Mouse (Mus musculus) forebrain, embryonic 15.5 days (tissue): Measurements from ENCODE around the gene Cdsn. TPM values are rescaled to one million over a fixed set of nuclear protein-coding genes. Genes with fewer than 3 reads are reported as not detected.

Experiments
- ATAC-seq: fragments of 200-750 bp; cut with Nextera tagmentation; replicated peaks from 2 replicates; pipeline ENCODE4 v1.8.0; 2017; ENCODE audit warnings: mild to moderate bottlenecking, moderate TSS enrichment, moderate library complexity
- H3K27ac ChIP-seq: fragments of 300-500 bp; sonication (generic); replicated peaks from 2 replicates; pipeline ENCODE4 v1.5.1; 2015; ENCODE audit warnings: mild to moderate bottlenecking, inconsistent platforms
- H3K27me3 ChIP-seq: fragments of 300-500 bp; sonication (generic); 2 replicates; pipeline ENCODE4 v1.6.1; 2015; ENCODE audit warnings: inconsistent platforms
- H3K36me3 ChIP-seq: fragments of 300-500 bp; sonication (generic); 2 replicates; pipeline ENCODE4 v1.6.1; 2015; ENCODE audit warnings: mild to moderate bottlenecking, inconsistent platforms
- H3K4me1 ChIP-seq: fragments of 300-500 bp; sonication (generic); 2 replicates; pipeline ENCODE4 v1.6.1; 2015; ENCODE audit warnings: inconsistent platforms
- H3K4me2 ChIP-seq: fragments of 300-500 bp; sonication (generic); replicated peaks from 2 replicates; pipeline ENCODE4 v1.6.1; 2015; ENCODE audit warnings: mild to moderate bottlenecking, inconsistent platforms
- H3K4me3 ChIP-seq: fragments of 300-500 bp; sonication (generic); 2 replicates; pipeline ENCODE4 v1.5.1; 2015; ENCODE audit warnings: mild to moderate bottlenecking, inconsistent platforms
- H3K9ac ChIP-seq: fragments of 300-500 bp; sonication (generic); replicated peaks from 2 replicates; pipeline ENCODE4 v1.6.1; 2015; ENCODE audit warnings: mild to moderate bottlenecking, inconsistent platforms
- H3K9me3 ChIP-seq: fragments of 300-500 bp; sonication (generic); 2 replicates; pipeline ENCODE4 v1.6.1; 2016; ENCODE audit warnings: inconsistent platforms
- WGBS: fragments of 180-500 bp; shearing (Covaris S2); methylation state at CpG from one replicate; pipeline ENCODE4 v1.1.7; 2015; ENCODE audit warnings: mixed read lengths; 5-methylcytosine and 5-hydroxymethylcytosine counted together
- polyA plus RNA-seq: library from polyadenylated mRNA; unstranded; fragments of >200 nt; fragmentation: Nextera tagmentation; extraction: Ambion mirVana; gene quantifications from 2 replicates; pipeline ENCODE4 v1.2.1, GENCODE M21; 2015

Cdsn gene
- polyA plus RNA-seq, 1 experiment from 2014 or later, result 0.11 TPM

DNA sequence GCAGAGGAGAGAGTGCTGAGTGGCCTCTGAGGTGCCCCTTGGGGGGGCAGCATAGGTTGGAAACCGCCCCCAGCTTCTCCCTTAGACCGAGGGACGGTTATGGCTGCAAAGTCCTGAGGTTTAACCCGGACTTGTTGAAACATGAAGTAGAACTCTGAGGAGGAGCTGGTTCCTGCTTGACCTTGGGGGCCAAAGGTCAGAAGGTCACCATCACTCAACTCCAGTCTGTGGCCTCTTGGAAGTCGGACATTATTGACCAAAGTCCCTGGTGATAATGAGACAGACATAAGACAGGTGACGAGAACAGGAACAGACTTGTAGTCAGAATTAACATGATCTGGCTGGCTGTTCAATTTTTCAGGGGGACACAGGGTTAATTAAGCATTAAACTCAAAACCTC, 37.2 kb upstream of the Cdsn start:
- Histone ChIP-seq H3K27me3 (no peaks in the 10 kb centered on the region), H3K4me2 (peak overlapping the region; percentile 72), H3K4me1 (peaks cover 30% of the 10 kb centered on the region), H3K9me3 (no peaks in the 10 kb centered on the region), H3K4me3 (peak overlapping the region; percentile 59; the same call in 1 of the 2 replicates), H3K27ac (no peak overlapping the region), H3K9ac (no peak overlapping the region), H3K36me3 (no peaks in the 10 kb centered on the region)
- no peak for ATAC-seq
- 70% methylated on average over 6 of the region's 6 CpGs for WGBS

- H3K9ac ChIP-seq, result peak overlapping the region; percentile 54
- H3K4me3 ChIP-seq, result peak overlapping the region; percentile 59
- no peaks in the 10 kb centered on the region for H3K9me3 ChIP-seq
- no peak overlapping the region for H3K27ac ChIP-seq
- peak; percentile 42 for ATAC-seq
- peaks cover 30% of the 10 kb centered on the region for H3K4me1 ChIP-seq
- H3K27me3 ChIP-seq, result no peaks in the 10 kb centered on the region
- WGBS, result 5% methylated on average over 25 of the region's 25 CpGs
- H3K4me2 ChIP-seq, result peak overlapping the region; percentile 72
- H3K36me3 ChIP-seq, result no peaks in the 10 kb centered on the region
Observed at GRCm38 (mm10) chr17:35515911-35516640, 35.9 kb upstream of the Cdsn start.

DNA sequence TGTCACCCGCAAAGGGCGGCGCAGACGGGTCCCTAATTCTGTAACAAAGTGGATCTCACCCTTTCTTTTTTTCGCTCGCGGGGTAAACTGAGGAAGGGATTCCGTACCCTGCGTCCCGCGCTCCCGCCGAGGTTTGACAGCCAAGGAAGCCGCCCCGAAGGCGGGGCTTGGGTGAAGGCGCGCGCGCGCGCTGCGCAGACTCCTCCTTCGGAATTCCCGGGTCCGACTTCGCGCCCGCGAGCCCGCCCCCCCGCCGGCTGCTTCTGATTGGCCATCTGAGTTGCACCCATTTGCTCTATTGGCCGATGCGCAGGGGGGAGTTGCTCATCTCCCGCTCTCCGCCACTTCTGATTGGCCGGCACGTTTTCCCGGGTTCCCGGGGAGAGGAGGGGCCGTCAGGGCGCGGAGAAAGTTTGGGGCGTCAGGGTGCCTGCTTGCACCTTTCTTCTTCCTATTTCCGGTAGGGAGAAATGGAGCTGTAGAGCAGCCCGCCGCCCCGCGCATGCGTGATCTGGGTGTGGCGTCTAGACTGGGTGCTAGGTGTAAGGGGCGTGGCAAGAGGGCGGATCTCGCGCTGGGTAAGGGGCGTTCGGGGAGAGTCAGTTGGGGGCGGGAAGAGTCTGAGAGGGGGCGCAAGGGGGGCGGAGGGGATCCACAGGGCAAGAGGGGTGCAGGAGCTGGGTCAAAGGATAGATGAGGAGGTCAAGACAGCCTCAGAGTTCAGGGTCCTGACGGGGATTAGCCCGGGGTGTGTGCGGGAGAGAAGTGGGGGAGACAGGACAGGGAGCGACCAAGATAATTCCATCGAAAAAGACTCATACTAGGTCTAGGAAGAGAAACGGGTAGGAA, 35.1 kb upstream of the Cdsn start, which contains the start of the genes Tcf19 and Cchcr1:
TSS of gene Tcf19 (minus strand) at position 173 of the 849 bp plus-strand sequence.
TSS of gene Cchcr1 (plus strand) at position 449 of the 849 bp plus-strand sequence.
- peaks cover 30% of the 10 kb centered on the region for H3K4me1 ChIP-seq
- no peaks in the 10 kb centered on the region for H3K9me3 ChIP-seq
- peak; percentile 95 for ATAC-seq
- peak within 1 kb of the TSS; percentile 35; the same call in 1 of the 2 replicates for H3K27ac ChIP-seq
- peak within 1 kb of the TSS; percentile 72 for H3K4me2 ChIP-seq
- H3K27me3 ChIP-seq, result no peaks in the 10 kb centered on the region
- H3K4me3 ChIP-seq, result peak within 1 kb of the TSS; percentile 59
- H3K9ac ChIP-seq, result peak within 1 kb of the TSS; percentile 54
- WGBS, result under 1% methylated on average over 67 of the region's 67 CpGs
- H3K36me3 ChIP-seq, result no peaks in the 10 kb centered on the region

GRCm38 (mm10) chr17:35517526-35517925, 34.4 kb upstream of the Cdsn start:
- H3K36me3 ChIP-seq, result no peaks in the 10 kb centered on the region
- H3K27ac ChIP-seq, result 0 out of 2 replicates have a peak overlapping the region, but pooled peaks have one; percentile 35
- peak overlapping the region; percentile 59 for H3K4me3 ChIP-seq
- H3K4me1 ChIP-seq, result peaks cover 30% of the 10 kb centered on the region
- no peaks in the 10 kb centered on the region for H3K27me3 ChIP-seq
- ATAC-seq, result no peak
- no peaks in the 10 kb centered on the region for H3K9me3 ChIP-seq
- H3K9ac ChIP-seq, result peak overlapping the region; percentile 49
- WGBS, result 9% methylated on average over 12 of the region's 12 CpGs
- peak overlapping the region; percentile 72 for H3K4me2 ChIP-seq

DNA sequence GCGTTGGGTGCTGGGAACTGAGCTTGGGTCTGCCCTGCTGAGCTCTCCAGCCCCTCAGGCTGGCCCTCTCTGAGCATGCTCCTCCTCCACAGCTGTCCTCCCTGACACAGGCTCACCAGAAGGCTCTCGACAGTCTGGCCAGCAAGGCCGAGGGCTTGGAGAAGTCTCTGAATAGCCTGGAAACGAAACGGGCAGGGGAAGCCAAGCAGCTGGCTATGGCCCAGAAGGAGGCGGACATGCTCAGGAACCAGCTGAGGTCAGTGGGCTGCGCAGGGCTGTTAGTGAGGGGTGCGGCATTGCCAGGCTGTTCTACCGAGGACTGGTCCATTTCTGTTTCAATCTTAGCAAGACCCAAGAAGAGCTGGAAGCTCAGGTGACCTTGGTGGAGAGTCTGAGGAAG, 27.6 kb upstream of the Cdsn start:
- H3K4me2 ChIP-seq, result no peak overlapping the region
- no peak overlapping the region for H3K27ac ChIP-seq
- H3K36me3 ChIP-seq, result no peaks in the 10 kb centered on the region
- no peak overlapping the region for H3K9ac ChIP-seq
- H3K9me3 ChIP-seq, result no peaks in the 10 kb centered on the region
- no peaks in the 10 kb centered on the region for H3K4me1 ChIP-seq
- no peak overlapping the region for H3K4me3 ChIP-seq
- WGBS, result 89% methylated on average over 9 of the region's 9 CpGs
- H3K27me3 ChIP-seq, result no peaks in the 10 kb centered on the region
- ATAC-seq, result no peak

DNA sequence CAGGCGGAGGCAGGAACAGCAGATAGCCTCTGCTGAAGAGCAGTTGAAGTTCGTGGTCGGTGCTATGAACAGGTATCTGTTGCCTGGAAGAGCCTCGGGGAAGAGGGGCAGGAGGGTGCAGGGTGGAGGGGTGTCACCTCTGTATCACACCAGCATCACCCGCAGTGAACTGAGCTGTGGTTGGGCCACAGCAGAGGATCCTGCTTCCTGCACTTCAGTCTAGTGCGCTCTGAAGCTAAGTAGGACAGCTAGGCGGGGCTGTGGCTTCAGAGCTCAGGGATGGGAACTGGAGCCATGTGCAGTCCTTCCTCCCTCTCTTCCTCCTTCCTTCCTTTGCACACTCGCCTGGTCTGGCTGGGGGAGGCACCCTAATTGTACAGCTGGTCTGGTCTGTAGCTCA, 25.3 kb upstream of the Cdsn start:
- H3K27ac ChIP-seq, result no peak overlapping the region
- no peaks in the 10 kb centered on the region for H3K9me3 ChIP-seq
- no peak for ATAC-seq
- no peaks in the 10 kb centered on the region for H3K27me3 ChIP-seq
- WGBS, result 80% methylated on average over 8 of the region's 8 CpGs
- no peak overlapping the region for H3K4me2 ChIP-seq
- no peaks in the 10 kb centered on the region for H3K36me3 ChIP-seq
- H3K9ac ChIP-seq, result no peak overlapping the region
- H3K4me1 ChIP-seq, result no peaks in the 10 kb centered on the region
- H3K4me3 ChIP-seq, result no peak overlapping the region

DNA sequence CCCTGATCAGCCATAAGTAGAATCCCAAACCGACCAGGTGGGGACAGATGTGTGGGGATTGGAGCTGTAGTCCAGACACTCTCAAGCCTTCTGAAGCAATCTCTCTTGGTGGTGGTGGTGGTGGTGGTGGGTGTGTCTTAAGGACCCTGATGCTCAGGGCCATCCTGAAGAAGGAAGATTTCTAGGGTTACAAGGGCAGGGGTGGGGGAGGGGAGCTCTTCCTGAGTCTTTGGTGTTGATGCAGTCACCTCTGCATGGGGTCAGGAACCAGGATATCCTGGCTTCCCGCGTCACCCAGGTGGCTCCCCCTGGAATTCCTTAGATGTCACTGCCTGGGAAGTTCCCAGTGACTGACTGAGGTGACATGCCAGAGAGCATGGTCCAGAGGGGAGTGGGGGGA, 19.6 kb upstream of the Cdsn start:
- Histone ChIP-seq H3K27me3 (no peaks in the 10 kb centered on the region), H3K4me2 (no peak overlapping the region), H3K27ac (no peak overlapping the region), H3K36me3 (no peaks in the 10 kb centered on the region), H3K4me1 (no peaks in the 10 kb centered on the region), H3K9me3 (no peaks in the 10 kb centered on the region), H3K4me3 (no peak overlapping the region), H3K9ac (no peak overlapping the region)
- 25% methylated on average over 3 of the region's 3 CpGs for WGBS
- ATAC-seq, result no peak

DNA sequence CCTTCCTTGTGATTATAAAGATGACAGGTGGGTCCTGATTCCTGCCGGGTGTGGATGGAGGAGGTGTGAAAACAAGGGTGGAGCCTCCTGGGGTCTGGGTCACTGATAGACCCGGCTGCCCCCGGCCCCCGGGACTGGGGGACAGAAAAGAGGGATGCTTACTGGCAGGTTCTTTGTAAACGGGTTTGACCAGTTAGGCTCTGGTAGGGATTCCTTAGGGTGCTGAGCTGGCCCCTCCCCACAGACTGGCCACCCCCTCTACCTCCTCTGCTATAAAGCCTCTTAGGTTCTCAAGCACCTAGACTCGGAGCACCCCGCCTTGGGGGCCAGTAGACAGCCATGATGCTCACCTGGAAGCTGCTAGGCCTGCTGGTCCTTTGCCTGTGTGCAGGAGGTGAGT, 19.0 kb upstream of the Cdsn start, which contains the start of gene Psors1c2:
TSS of gene Psors1c2 (plus strand) at position 301 of the 400 bp plus-strand sequence.
- Histone ChIP-seq H3K4me3 (no peak within 1 kb of the TSS), H3K27ac (no peak within 1 kb of the TSS), H3K9me3 (no peaks in the 10 kb centered on the region), H3K9ac (no peak within 1 kb of the TSS), H3K4me2 (no peak within 1 kb of the TSS), H3K36me3 (no peaks in the 10 kb centered on the region), H3K27me3 (no peaks in the 10 kb centered on the region), H3K4me1 (no peaks in the 10 kb centered on the region)
- no peak for ATAC-seq
- WGBS, result 60% methylated on average over 4 of the region's 7 CpGs

DNA sequence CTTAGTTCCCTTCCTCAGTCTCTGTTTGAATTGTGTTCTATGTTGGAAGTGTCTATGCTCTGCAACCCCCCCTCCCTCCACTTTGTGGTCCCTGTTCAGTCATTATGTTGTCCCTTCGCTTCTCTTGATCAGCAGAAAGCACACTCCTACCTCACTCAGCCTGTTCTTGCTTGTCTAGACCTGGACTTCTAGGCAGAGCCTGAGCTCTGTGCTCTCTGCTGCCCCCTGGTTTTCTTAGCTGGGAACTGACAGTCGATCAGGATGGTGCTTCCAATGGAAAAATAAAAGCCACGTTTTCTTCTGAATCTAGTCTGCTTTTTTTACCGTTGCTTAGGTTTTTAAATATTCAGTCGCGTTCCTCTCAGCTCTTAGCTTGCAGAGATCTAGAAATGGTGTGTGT, 17.6 kb upstream of the Cdsn start:
- Histone ChIP-seq H3K4me1 (no peaks in the 10 kb centered on the region), H3K4me2 (no peak overlapping the region), H3K9me3 (no peaks in the 10 kb centered on the region), H3K9ac (no peak overlapping the region), H3K36me3 (no peaks in the 10 kb centered on the region), H3K27me3 (no peaks in the 10 kb centered on the region), H3K27ac (no peak overlapping the region), H3K4me3 (no peak overlapping the region)
- ATAC-seq, result peak; percentile 58; the same call in 1 of the 2 replicates
- WGBS, result 11% methylated on average over 6 of the region's 6 CpGs

DNA sequence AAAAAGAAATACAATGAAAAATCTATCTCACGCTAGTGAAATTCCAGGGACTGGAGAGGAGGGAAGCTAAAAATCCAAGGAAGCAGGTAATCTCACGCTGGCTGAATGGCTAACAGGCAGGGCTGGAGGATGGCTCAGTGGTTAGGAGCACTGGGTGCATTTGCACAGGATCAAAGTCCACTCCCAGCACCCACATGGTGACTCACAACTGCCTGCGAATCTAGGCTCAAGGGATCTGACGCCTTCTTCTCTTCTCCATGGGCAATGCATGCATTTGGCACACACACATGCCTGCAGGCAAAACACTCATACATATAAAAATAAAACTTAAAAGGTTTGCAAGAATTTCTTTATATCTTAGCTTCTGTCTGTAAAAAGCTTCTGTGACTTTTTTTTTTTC, 14.5 kb upstream of the Cdsn start:
- Histone ChIP-seq H3K36me3 (no peaks in the 10 kb centered on the region), H3K4me2 (no peak overlapping the region), H3K27ac (no peak overlapping the region), H3K9me3 (no peaks in the 10 kb centered on the region), H3K4me1 (no peaks in the 10 kb centered on the region), H3K9ac (no peak overlapping the region), H3K27me3 (no peaks in the 10 kb centered on the region), H3K4me3 (no peak overlapping the region)
- ATAC-seq, result no peak
- WGBS, result 91% methylated on average over 4 of the region's 4 CpGs

DNA sequence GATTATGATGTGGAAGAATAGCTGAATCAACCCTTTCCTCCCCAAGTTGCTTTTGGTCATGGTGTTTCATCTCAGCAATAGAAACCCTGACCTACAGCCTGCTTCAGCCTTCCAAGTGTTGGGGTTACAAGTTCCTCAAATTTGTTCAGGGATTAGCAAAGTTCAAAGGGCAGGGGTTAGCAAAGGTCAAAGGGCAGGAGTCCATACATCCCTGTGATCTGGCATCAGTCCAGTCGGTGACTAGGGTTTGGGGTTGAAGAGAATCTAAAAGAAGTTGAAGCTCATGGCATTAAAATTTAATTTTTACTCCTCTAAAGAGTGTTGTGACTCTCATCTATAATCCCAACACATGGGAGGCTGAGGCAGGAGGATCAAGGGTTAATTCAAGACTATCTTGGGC, 13.5 kb upstream of the Cdsn start:
- Histone ChIP-seq H3K27me3 (no peaks in the 10 kb centered on the region), H3K4me2 (no peak overlapping the region), H3K27ac (no peak overlapping the region), H3K9me3 (no peaks in the 10 kb centered on the region), H3K9ac (no peak overlapping the region), H3K4me3 (no peak overlapping the region), H3K36me3 (no peaks in the 10 kb centered on the region), H3K4me1 (0 out of 2 replicates have a peak, but pooled peaks cover 3% of the 10 kb centered on the region)
- ATAC-seq, result no peak
- 86% methylated on average over 1 of the region's 1 CpGs for WGBS

DNA sequence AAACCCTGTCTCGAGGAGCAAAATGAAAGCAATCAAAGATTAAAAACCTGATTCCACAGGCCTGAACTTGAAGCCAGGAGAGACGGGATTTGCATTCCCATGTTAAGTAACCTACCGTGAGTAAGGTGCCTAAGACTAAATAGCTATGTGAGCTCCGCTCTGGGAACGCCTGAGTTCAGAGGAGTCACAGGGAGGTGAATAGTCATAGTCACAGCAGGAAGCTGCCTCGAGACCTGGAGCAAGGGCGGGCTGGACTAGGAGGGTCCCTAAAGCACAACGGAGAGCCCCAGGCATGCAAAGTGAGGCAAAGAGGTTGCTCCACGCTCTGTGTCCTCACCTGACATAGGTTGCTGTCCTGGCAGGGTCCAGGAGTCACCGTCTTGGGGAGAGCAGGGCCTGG, 12.4 kb upstream of the Cdsn start:
- Histone ChIP-seq H3K36me3 (no peaks in the 10 kb centered on the region), H3K4me2 (no peak overlapping the region), H3K9me3 (no peaks in the 10 kb centered on the region), H3K9ac (no peak overlapping the region), H3K4me3 (no peak overlapping the region), H3K27me3 (no peaks in the 10 kb centered on the region), H3K27ac (no peak overlapping the region), H3K4me1 (0 out of 2 replicates have a peak, but pooled peaks cover 3% of the 10 kb centered on the region)
- ATAC-seq, result no peak
- WGBS, result 60% methylated on average over 10 of the region's 10 CpGs
